Mouse (Mus musculus) hindbrain, embryonic 11.5 days (tissue): ENCODE measurements around the gene Snx8. TPM values are rescaled to one million over a fixed set of nuclear protein-coding genes. Genes with fewer than 3 reads are reported as not detected.

Experiments
- ATAC-seq: fragments of 200-750 bp; cut with Nextera tagmentation; 2 replicates; pipeline ENCODE4 v1.8.0; 2017; ENCODE audit warnings: mild to moderate bottlenecking, moderate TSS enrichment, moderate library complexity; ENCODE audit not compliant: low FRiP score
- DNase-seq: peaks from one replicate; pipeline ENCODE4 v3.0.0-alpha.2; 2015; ENCODE audit warnings: low spot score
- H3K27ac ChIP-seq: fragments of 300-500 bp; sonication (generic); 2 replicates; pipeline ENCODE4 v1.5.1; 2014; ENCODE audit warnings: mild to moderate bottlenecking, low read depth, low read length
- H3K27me3 ChIP-seq: fragments of 300-500 bp; sonication (generic); 2 replicates; pipeline ENCODE4 v1.6.1; 2014; ENCODE audit warnings: mild to moderate bottlenecking, low read length, moderate library complexity, mixed read lengths; ENCODE audit not compliant: control insufficient read depth, insufficient read depth
- H3K36me3 ChIP-seq: fragments of 300-500 bp; sonication (generic); 2 replicates; pipeline ENCODE4 v1.6.1; 2014; ENCODE audit warnings: mild to moderate bottlenecking, low read length, moderate library complexity, mixed read lengths; ENCODE audit not compliant: control insufficient read depth, insufficient read depth
- H3K4me1 ChIP-seq: fragments of 300-500 bp; sonication (generic); replicated peaks from 2 replicates; pipeline ENCODE4 v1.6.1; 2014; ENCODE audit warnings: low read length, mixed read lengths; ENCODE audit not compliant: control insufficient read depth, insufficient read depth
- H3K4me2 ChIP-seq: fragments of 300-500 bp; sonication (generic); replicated peaks from 2 replicates; pipeline ENCODE4 v1.6.1; 2014; ENCODE audit warnings: mild to moderate bottlenecking, low read depth, low read length
- H3K4me3 ChIP-seq: fragments of 300-500 bp; sonication (generic); 2 replicates; pipeline ENCODE4 v1.5.1; 2014; ENCODE audit warnings: low read depth, low read length
- H3K9ac ChIP-seq: fragments of 300-500 bp; sonication (generic); 2 replicates; pipeline ENCODE4 v1.6.1; 2014; ENCODE audit warnings: low read depth, low read length
- H3K9me3 ChIP-seq: fragments of 300-500 bp; sonication (generic); 2 replicates; pipeline ENCODE4 v1.6.1; 2016; ENCODE audit warnings: low read length; ENCODE audit not compliant: control insufficient read depth
- WGBS: fragments of 180-500 bp; shearing (Covaris S2); extraction: QIAGEN DNeasy Blood & Tissue Kit; methylation state at CpG from one replicate; pipeline ENCODE4 v1.1.7; 2014; 5-methylcytosine and 5-hydroxymethylcytosine counted together
- polyA plus RNA-seq: library from polyadenylated mRNA; unstranded; fragments of >200 nt; fragmentation: Nextera tagmentation; extraction: Ambion mirVana; gene quantifications from 2 replicates; pipeline ENCODE4 v1.2.1, GENCODE M21; 2014

Gene Snx8
- polyA plus RNA-seq, 1 experiment from 2014 or later: 7.4 TPM

- Histone ChIP-seq H3K4me2 (peak overlapping the region; percentile 83), H3K9ac (peak overlapping the region; percentile 98), H3K27ac (peak overlapping the region; percentile 64; the same call in 1 of the 2 replicates), H3K36me3 (no peaks in the 10 kb centered on the region), H3K4me3 (peak overlapping the region; percentile 92), H3K4me1 (peaks cover 7% of the 10 kb centered on the region), H3K9me3 (no peaks in the 10 kb centered on the region), H3K27me3 (no peaks in the 10 kb centered on the region)
- 4% methylated on average over 17 of the region's 17 CpGs for WGBS
- ATAC-seq (peak; percentile 38; the same call in 1 of the 2 replicates), DNase-seq (no peak)
Measured at GRCm38 (mm10) chr5:140321756-140322575, 67.1 kb downstream of the Snx8 start.

GRCm38 (mm10) chr5:140321042-140321755 is 67.9 kb downstream of the Snx8 start, which contains the start of the genes Mad1l1 and Nudt1:
Mad1l1 (minus strand) TSS chr5:140321552.
Nudt1 (plus strand) TSS chr5:140321656.
- H3K9me3 ChIP-seq: no peaks in the 10 kb centered on the region
- no peaks in the 10 kb centered on the region for H3K27me3 ChIP-seq
- peak within 1 kb of the TSS; percentile 64 for H3K27ac ChIP-seq
- DNase-seq (peak; percentile 96), ATAC-seq (peak; percentile 90)
- peaks cover 7% of the 10 kb centered on the region for H3K4me1 ChIP-seq
- H3K4me3 ChIP-seq: peak within 1 kb of the TSS; percentile 92
- H3K4me2 ChIP-seq: peak within 1 kb of the TSS; percentile 83
- under 1% methylated on average over 53 of the region's 60 CpGs for WGBS
- peak within 1 kb of the TSS; percentile 98 for H3K9ac ChIP-seq
- H3K36me3 ChIP-seq: no peaks in the 10 kb centered on the region

- no peak for DNase-seq
- no peak overlapping the region for H3K9ac ChIP-seq
Measured at GRCm38 (mm10) chr5:140316716-140317115, 72.3 kb downstream of the Snx8 start.

GRCm38 (mm10) chr5:140307602-140308001 is 81.5 kb downstream of the Snx8 start:
- Histone ChIP-seq H3K36me3 (peaks cover 9% of the 10 kb centered on the region; the same call in 1 of the 2 replicates), H3K9me3 (no peaks in the 10 kb centered on the region), H3K4me3 (no peak overlapping the region), H3K27me3 (no peaks in the 10 kb centered on the region), H3K4me1 (no peaks in the 10 kb centered on the region), H3K9ac (no peak overlapping the region), H3K4me2 (no peak overlapping the region), H3K27ac (no peak overlapping the region)
- ATAC-seq (no peak), DNase-seq (no peak)
- 90% methylated on average over 14 of the region's 14 CpGs for WGBS

More at GRCm38 (mm10) chr5:140316716-140317115, 72.3 kb downstream of the Snx8 start:
- Histone ChIP-seq H3K4me1 (peaks cover 7% of the 10 kb centered on the region), H3K4me3 (no peak overlapping the region), H3K9me3 (no peaks in the 10 kb centered on the region), H3K36me3 (peaks cover 5% of the 10 kb centered on the region; the same call in 1 of the 2 replicates), H3K27ac (no peak overlapping the region), H3K27me3 (no peaks in the 10 kb centered on the region), H3K4me2 (no peak overlapping the region)
- no peak for ATAC-seq
- WGBS: 91% methylated on average over 3 of the region's 3 CpGs

- Histone ChIP-seq H3K9ac (no peak overlapping the region), H3K4me2 (no peak overlapping the region), H3K4me1 (no peaks in the 10 kb centered on the region), H3K36me3 (peaks cover 13% of the 10 kb centered on the region; the same call in 1 of the 2 replicates), H3K27ac (no peak overlapping the region), H3K27me3 (no peaks in the 10 kb centered on the region), H3K9me3 (no peaks in the 10 kb centered on the region), H3K4me3 (no peak overlapping the region)
- ATAC-seq: no peak
- DNase-seq: no peak
- WGBS: 93% methylated on average over 8 of the region's 8 CpGs
Measured at GRCm38 (mm10) chr5:140306016-140306415, 83.0 kb downstream of the Snx8 start.

GRCm38 (mm10) chr5:140298291-140298690 is 90.8 kb downstream of the Snx8 start:
- no peak overlapping the region for H3K9ac ChIP-seq

GRCm38 (mm10) chr5:140292152-140292551 is 96.9 kb downstream of the Snx8 start:
- no peak overlapping the region for H3K4me2 ChIP-seq
- H3K36me3 ChIP-seq: 0 out of 2 replicates have a peak, but pooled peaks cover 11% of the 10 kb centered on the region

More at GRCm38 (mm10) chr5:140298291-140298690, 90.8 kb downstream of the Snx8 start:
- ATAC-seq (no peak), DNase-seq (no peak)
- Histone ChIP-seq H3K4me1 (no peaks in the 10 kb centered on the region), H3K27ac (no peak overlapping the region), H3K9me3 (no peaks in the 10 kb centered on the region), H3K27me3 (no peaks in the 10 kb centered on the region), H3K36me3 (peaks cover 18% of the 10 kb centered on the region), H3K4me3 (no peak overlapping the region), H3K4me2 (no peak overlapping the region)
- 95% methylated on average over 4 of the region's 4 CpGs for WGBS

More at GRCm38 (mm10) chr5:140292152-140292551, 96.9 kb downstream of the Snx8 start:
- Histone ChIP-seq H3K27me3 (no peaks in the 10 kb centered on the region), H3K27ac (no peak overlapping the region), H3K9me3 (no peaks in the 10 kb centered on the region), H3K4me3 (no peak overlapping the region), H3K4me1 (no peaks in the 10 kb centered on the region), H3K9ac (no peak overlapping the region)
- WGBS: 92% methylated on average over 1 of the region's 1 CpGs
- DNase-seq: peak; percentile 65
- ATAC-seq: no peak
